Mouse (Mus musculus) thymus, adult 2 months (tissue): ENCODE measurements around the gene Dcst1.

Experiments used
- CTCF ChIP-seq: fragments of 200-500 bp; IDR thresholded peaks from 2 replicates; pipeline ENCODE4 v1.5.1; 2012; ENCODE audit warnings: mild to moderate bottlenecking, control low read depth, low read length, moderate library complexity, borderline replicate concordance; ENCODE audit not compliant: control insufficient read depth, poor library complexity, insufficient read depth; ENCODE audit errors: extremely low read depth
- POLR2A ChIP-seq: fragments of 200-500 bp; IDR thresholded peaks from 2 replicates; pipeline ENCODE4 v1.6.1; 2012; ENCODE audit warnings: mild to moderate bottlenecking, low read length, control low read depth, moderate library complexity; ENCODE audit not compliant: control insufficient read depth, poor library complexity, insufficient read depth; ENCODE audit errors: extremely low read depth

DNA sequence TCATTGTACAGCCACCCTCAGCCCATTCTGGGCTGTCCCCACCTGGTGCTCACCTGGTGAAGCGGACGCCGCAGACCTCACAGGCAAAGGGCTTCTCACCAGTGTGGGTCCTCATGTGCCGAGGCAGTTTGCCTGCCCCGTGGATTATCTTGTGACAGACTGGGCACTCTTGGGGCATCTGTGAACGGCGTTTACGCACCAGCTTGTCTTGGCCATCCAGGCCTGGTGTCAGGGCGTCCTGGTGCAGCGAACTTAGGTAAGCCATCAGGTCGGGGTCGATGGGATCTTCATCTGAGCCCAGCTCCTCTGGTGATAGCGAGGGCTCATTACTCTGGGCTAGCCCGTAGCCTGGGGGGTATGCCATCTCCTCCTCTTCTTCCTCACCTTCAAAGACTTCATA lies 15.2 kb upstream of the Dcst1 start:
- no peak for TF ChIP-seq CTCF
- no peak for TF ChIP-seq POLR2A
